Mouse (Mus musculus): ENCODE measurements at regions not wholly inside any gene's neighbourhood (a gene's known extent, or its start where the extent isn't known, plus 50 kb on each side); places are given as distances from the start of the nearest gene placed in this dataset.

DNA sequence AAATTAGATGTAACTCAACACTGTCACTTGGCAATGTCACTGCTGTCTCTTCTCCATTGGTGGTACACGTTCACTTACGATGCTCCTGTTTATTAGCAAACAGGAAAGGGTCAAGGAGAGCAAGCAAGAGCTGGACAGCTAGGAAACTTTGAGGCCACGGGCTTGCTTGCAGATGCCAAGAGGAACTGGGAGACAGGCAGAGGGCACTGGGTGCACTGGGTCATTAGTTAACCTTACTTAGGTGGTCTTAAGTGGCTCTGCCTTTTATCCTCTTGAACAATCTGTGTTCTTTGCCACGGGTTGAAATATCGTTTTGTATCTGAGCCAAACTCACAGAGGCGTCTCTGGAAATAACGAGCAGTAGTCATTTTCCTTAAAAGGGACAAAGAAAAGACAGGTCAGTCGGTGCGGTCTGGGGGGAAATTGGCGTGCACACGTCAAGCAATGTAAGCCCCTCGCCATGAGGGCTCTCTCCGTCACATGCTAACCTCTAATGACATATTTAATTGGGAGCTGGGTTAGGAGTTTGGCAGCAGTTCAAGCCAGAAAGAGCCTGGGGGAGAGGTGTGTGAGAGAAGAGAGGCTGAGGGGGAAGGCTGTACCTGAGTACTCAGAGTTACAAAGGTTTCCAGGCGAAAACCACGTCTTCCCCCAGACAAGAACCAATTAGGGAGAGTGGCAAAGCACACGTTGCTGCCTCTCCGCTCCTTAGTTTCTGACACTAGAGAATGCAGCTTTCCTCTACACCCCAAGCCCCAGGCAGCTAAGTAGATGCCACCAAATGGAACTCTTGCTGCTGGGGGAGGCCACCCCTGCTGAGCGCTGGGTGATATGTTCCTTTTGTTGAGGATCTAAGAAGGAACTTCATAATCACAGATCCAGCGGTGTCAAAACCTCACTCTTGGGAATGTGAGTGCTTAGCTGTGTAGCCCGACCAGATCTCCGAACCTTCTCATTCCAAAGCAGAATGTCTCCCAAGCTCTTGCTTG, 140.0 kb upstream of the Tut7 start:
- ATAC-seq: peak; percentile 62

DNA sequence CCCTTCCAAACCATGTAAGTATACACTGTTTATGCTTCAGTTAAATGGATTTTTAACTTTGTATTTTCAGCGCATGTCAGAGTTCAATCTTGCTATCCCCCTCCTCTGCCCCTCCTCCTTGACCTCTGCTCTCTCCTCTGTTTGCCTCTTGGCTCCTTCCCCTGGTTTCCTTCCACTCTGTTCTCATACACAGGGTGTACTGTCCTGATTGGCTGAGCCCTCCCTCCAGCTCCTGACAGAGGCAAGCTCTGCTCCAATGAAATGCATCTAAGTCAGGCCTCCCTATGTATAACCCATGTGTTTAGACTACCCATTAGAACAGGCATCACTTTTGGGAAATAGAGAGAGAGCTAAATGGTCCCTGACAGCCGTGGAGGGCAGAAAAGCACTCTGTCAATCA, 133.5 kb upstream of the Tut7 start:
- H3K27me3 ChIP-seq (ENCODE audit: control insufficient read depth, insufficient read depth, low read depth, low read length): no peaks in the 10 kb centered on the region
- ATAC-seq: peak; percentile 42; the same call in 1 of the 2 replicates

More for the DNA sequence above, 140.0 kb upstream of the Tut7 start:
- no peak overlapping the region for H3K9ac ChIP-seq (ENCODE audit: low read depth, low read length)
- H3K4me2 ChIP-seq (ENCODE audit: low read length): no peak overlapping the region
- H3K27me3 ChIP-seq (ENCODE audit: control insufficient read depth, insufficient read depth, low read depth, low read length): no peaks in the 10 kb centered on the region
- H3K9me3 ChIP-seq (replicated peaks; ENCODE audit: control insufficient read depth, low read length, poor library complexity, severe bottlenecking): no peaks in the 10 kb centered on the region
- H3K27ac ChIP-seq (ENCODE audit: low read length): no peak overlapping the region
- 0 out of 2 replicates have a peak, but pooled peaks cover 3% of the 10 kb centered on the region for H3K4me1 ChIP-seq (ENCODE audit: control insufficient read depth, insufficient read depth, low read length)
- no peak overlapping the region for H3K4me3 ChIP-seq (ENCODE audit: low read depth, low read length)
- no peaks in the 10 kb centered on the region for H3K36me3 ChIP-seq (ENCODE audit: control insufficient read depth, insufficient read depth, low read length)
- WGBS: 59% methylated on average over 21 of the region's 21 CpGs

GRCm38 (mm10) chr13:59952809-59953208, 129.9 kb upstream of the Tut7 start:
- H3K4me1 ChIP-seq (ENCODE audit: control insufficient read depth, insufficient read depth, low read length): no peaks in the 10 kb centered on the region
- H3K4me3 ChIP-seq (ENCODE audit: low read depth, low read length): no peak overlapping the region
- no peaks in the 10 kb centered on the region for H3K27me3 ChIP-seq (ENCODE audit: control insufficient read depth, insufficient read depth, low read depth, low read length)
- WGBS: 65% methylated on average over 4 of the region's 4 CpGs
- no peak for ATAC-seq
- H3K9ac ChIP-seq (ENCODE audit: low read depth, low read length): no peak overlapping the region
- no peak overlapping the region for H3K27ac ChIP-seq (ENCODE audit: low read length)
- no peaks in the 10 kb centered on the region for H3K36me3 ChIP-seq (ENCODE audit: control insufficient read depth, insufficient read depth, low read length)
- H3K9me3 ChIP-seq (replicated peaks; ENCODE audit: control insufficient read depth, low read length, poor library complexity, severe bottlenecking): no peaks in the 10 kb centered on the region
- H3K4me2 ChIP-seq (ENCODE audit: low read length): no peak overlapping the region

More for the DNA sequence above, 133.5 kb upstream of the Tut7 start:
- 51% methylated on average over 2 of the region's 2 CpGs for WGBS
- Histone ChIP-seq H3K4me2 (ENCODE audit: low read length) (no peak overlapping the region), H3K27ac (ENCODE audit: low read length) (no peak overlapping the region), H3K9ac (ENCODE audit: low read depth, low read length) (no peak overlapping the region), H3K4me1 (ENCODE audit: control insufficient read depth, insufficient read depth, low read length) (no peaks in the 10 kb centered on the region), H3K36me3 (ENCODE audit: control insufficient read depth, insufficient read depth, low read length) (no peaks in the 10 kb centered on the region), H3K4me3 (ENCODE audit: low read depth, low read length) (no peak overlapping the region), H3K9me3 (replicated peaks; ENCODE audit: control insufficient read depth, low read length, poor library complexity, severe bottlenecking) (no peaks in the 10 kb centered on the region)

GRCm38 (mm10) chr13:59952116-59952515, 129.2 kb upstream of the Tut7 start:
- Histone ChIP-seq H3K9me3 (replicated peaks; ENCODE audit: control insufficient read depth, low read length, poor library complexity, severe bottlenecking) (no peaks in the 10 kb centered on the region), H3K36me3 (ENCODE audit: control insufficient read depth, insufficient read depth, low read length) (no peaks in the 10 kb centered on the region), H3K27ac (ENCODE audit: low read length) (no peak overlapping the region), H3K4me1 (ENCODE audit: control insufficient read depth, insufficient read depth, low read length) (no peaks in the 10 kb centered on the region), H3K9ac (ENCODE audit: low read depth, low read length) (no peak overlapping the region), H3K4me2 (ENCODE audit: low read length) (no peak overlapping the region), H3K27me3 (ENCODE audit: control insufficient read depth, insufficient read depth, low read depth, low read length) (no peaks in the 10 kb centered on the region), H3K4me3 (ENCODE audit: low read depth, low read length) (no peak overlapping the region)
- WGBS: 68% methylated on average over 3 of the region's 3 CpGs
- no peak for ATAC-seq

DNA sequence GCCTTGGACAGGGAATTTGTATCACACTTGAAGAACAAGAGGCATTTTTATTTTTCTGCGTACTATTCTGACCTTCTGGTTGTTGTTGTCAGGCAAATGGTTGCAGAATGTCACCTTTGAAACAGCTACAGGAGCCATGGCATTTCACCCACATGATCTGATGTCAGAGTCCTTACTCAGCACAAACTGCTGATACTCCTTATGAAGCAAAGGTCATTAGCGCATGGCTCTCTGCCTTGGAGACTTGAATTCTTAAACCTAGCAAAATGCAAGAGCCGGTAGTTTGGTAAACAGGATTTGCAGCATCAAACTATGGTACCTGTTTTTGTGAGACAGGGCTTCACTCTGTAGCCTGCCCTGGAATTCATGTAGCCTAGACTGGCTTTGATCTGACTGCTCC, 127.3 kb upstream of the Tut7 start:
- Histone ChIP-seq H3K27me3 (ENCODE audit: control insufficient read depth, insufficient read depth, low read depth, low read length) (no peaks in the 10 kb centered on the region), H3K36me3 (ENCODE audit: control insufficient read depth, insufficient read depth, low read length) (no peaks in the 10 kb centered on the region), H3K27ac (ENCODE audit: low read length) (no peak overlapping the region), H3K4me2 (ENCODE audit: low read length) (no peak overlapping the region), H3K4me1 (ENCODE audit: control insufficient read depth, insufficient read depth, low read length) (no peaks in the 10 kb centered on the region), H3K9ac (ENCODE audit: low read depth, low read length) (no peak overlapping the region), H3K9me3 (replicated peaks; ENCODE audit: control insufficient read depth, low read length, poor library complexity, severe bottlenecking) (no peaks in the 10 kb centered on the region), H3K4me3 (ENCODE audit: low read depth, low read length) (no peak overlapping the region)
- no peak for ATAC-seq
- WGBS: 88% methylated on average over 3 of the region's 3 CpGs

DNA sequence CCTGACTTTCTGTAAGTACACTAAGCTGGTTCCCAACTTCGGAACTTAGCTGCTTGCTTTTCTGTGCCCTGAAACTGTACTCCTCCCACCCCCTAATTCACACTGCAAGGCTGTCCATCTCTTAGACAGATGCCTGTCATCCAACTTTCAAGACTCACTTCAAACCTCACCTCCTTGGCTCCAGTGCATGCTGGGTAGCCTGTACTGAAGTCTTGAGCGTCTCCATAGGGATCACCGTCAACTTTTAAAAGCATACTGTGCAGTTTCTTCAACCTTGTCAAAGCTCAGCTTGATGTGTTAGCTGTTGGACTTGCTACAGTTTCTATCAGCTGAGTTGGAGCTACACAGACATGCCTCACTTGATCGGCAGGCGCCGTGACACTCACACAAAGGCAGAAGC, 126.5 kb upstream of the Tut7 start:
- Histone ChIP-seq H3K9me3 (replicated peaks; ENCODE audit: control insufficient read depth, low read length, poor library complexity, severe bottlenecking) (no peaks in the 10 kb centered on the region), H3K4me1 (ENCODE audit: control insufficient read depth, insufficient read depth, low read length) (no peaks in the 10 kb centered on the region), H3K4me2 (ENCODE audit: low read length) (no peak overlapping the region), H3K4me3 (ENCODE audit: low read depth, low read length) (no peak overlapping the region), H3K9ac (ENCODE audit: low read depth, low read length) (no peak overlapping the region), H3K27me3 (ENCODE audit: control insufficient read depth, insufficient read depth, low read depth, low read length) (no peaks in the 10 kb centered on the region), H3K36me3 (ENCODE audit: control insufficient read depth, insufficient read depth, low read length) (no peaks in the 10 kb centered on the region), H3K27ac (ENCODE audit: low read length) (no peak overlapping the region)
- ATAC-seq: no peak
- 64% methylated on average over 6 of the region's 6 CpGs for WGBS

- Histone ChIP-seq H3K4me3 (ENCODE audit: low read depth, low read length) (no peak overlapping the region), H3K36me3 (ENCODE audit: control insufficient read depth, insufficient read depth, low read length) (no peaks in the 10 kb centered on the region), H3K27me3 (ENCODE audit: control insufficient read depth, insufficient read depth, low read depth, low read length) (no peaks in the 10 kb centered on the region), H3K27ac (ENCODE audit: low read length) (no peak overlapping the region), H3K9ac (ENCODE audit: low read depth, low read length) (no peak overlapping the region), H3K9me3 (replicated peaks; ENCODE audit: control insufficient read depth, low read length, poor library complexity, severe bottlenecking) (no peaks in the 10 kb centered on the region), H3K4me1 (ENCODE audit: control insufficient read depth, insufficient read depth, low read length) (no peaks in the 10 kb centered on the region), H3K4me2 (ENCODE audit: low read length) (no peak overlapping the region)
- WGBS: 87% methylated on average over 15 of the region's 15 CpGs
- ATAC-seq: 0 out of 2 replicates have a peak, but pooled peaks have one; percentile 37
Measured at GRCm38 (mm10) chr13:59948496-59949138, 125.7 kb upstream of the Tut7 start.

- ATAC-seq: no peak
- 79% methylated on average over 5 of the region's 5 CpGs for WGBS
- Histone ChIP-seq H3K9ac (ENCODE audit: low read depth, low read length) (no peak overlapping the region), H3K9me3 (replicated peaks; ENCODE audit: control insufficient read depth, low read length, poor library complexity, severe bottlenecking) (no peaks in the 10 kb centered on the region), H3K36me3 (ENCODE audit: control insufficient read depth, insufficient read depth, low read length) (no peaks in the 10 kb centered on the region), H3K27me3 (ENCODE audit: control insufficient read depth, insufficient read depth, low read depth, low read length) (no peaks in the 10 kb centered on the region), H3K4me3 (ENCODE audit: low read depth, low read length) (no peak overlapping the region), H3K4me1 (ENCODE audit: control insufficient read depth, insufficient read depth, low read length) (no peaks in the 10 kb centered on the region), H3K4me2 (ENCODE audit: low read length) (no peak overlapping the region), H3K27ac (ENCODE audit: low read length) (no peak overlapping the region)
Measured at GRCm38 (mm10) chr13:59947461-59947860, 124.5 kb upstream of the Tut7 start.

DNA sequence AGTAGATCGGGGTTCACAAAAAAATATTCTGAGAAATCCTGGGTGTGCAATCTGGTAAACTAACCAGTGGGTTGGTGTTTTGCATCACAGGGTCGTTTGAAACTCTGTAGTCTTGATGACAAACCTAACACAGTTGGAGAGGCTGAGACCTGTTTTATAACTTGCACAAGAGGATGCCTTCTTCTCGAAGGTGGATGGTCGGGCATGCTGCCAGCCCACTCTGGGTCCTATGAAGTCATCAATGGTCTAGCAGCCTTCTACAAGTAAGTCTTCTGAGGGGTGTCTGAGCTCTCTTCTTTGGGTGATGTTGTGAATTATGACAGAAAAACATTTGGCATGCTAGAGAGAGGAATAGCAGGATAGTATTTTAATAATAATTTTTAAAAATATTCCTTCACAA, 123.6 kb upstream of the Tut7 start:
- H3K4me1 ChIP-seq (ENCODE audit: control insufficient read depth, insufficient read depth, low read length): no peaks in the 10 kb centered on the region
- ATAC-seq: no peak
- no peak overlapping the region for H3K9ac ChIP-seq (ENCODE audit: low read depth, low read length)
- no peak overlapping the region for H3K4me2 ChIP-seq (ENCODE audit: low read length)
- H3K27ac ChIP-seq (ENCODE audit: low read length): no peak overlapping the region
- H3K9me3 ChIP-seq (replicated peaks; ENCODE audit: control insufficient read depth, low read length, poor library complexity, severe bottlenecking): no peaks in the 10 kb centered on the region
- H3K36me3 ChIP-seq (ENCODE audit: control insufficient read depth, insufficient read depth, low read length): no peaks in the 10 kb centered on the region
- no peaks in the 10 kb centered on the region for H3K27me3 ChIP-seq (ENCODE audit: control insufficient read depth, insufficient read depth, low read depth, low read length)
- WGBS: 79% methylated on average over 4 of the region's 4 CpGs
- no peak overlapping the region for H3K4me3 ChIP-seq (ENCODE audit: low read depth, low read length)

Measured in midbrain, embryonic 16.5 days (tissue).